Mouse (Mus musculus) urinary bladder, postnatal 14 days (tissue): Measurements from ENCODE around the gene Chaf1b.

ENCODE experiments used
- DNase-seq: peaks from one replicate; pipeline ENCODE4 v3.0.0; 2021; ENCODE audit warnings: low spot score

The Chaf1b gene

GRCm38 (mm10) chr16:93883423-93884085 lies at the start of gene Chaf1b:
Chaf1b (plus strand) TSS chr16:93883901.
- peak; percentile 97 for DNase-seq

GRCm38 (mm10) chr16:93834076-93834475 lies 49.6 kb upstream of the Chaf1b start:
- no peak for DNase-seq

- no peak for DNase-seq
Measured at GRCm38 (mm10) chr16:93839049-93839448, 44.7 kb upstream of the Chaf1b start.

GRCm38 (mm10) chr16:93850527-93850926 lies 33.2 kb upstream of the Chaf1b start:
- no peak for DNase-seq

- DNase-seq, result no peak
Measured at GRCm38 (mm10) chr16:93859967-93860366, 23.7 kb upstream of the Chaf1b start.

GRCm38 (mm10) chr16:93860686-93861085 lies 23.0 kb upstream of the Chaf1b start:
- no peak for DNase-seq

GRCm38 (mm10) chr16:93874841-93875240 lies 8.9 kb upstream of the Chaf1b start:
- no peak for DNase-seq

GRCm38 (mm10) chr16:93877612-93878380 lies 5.9 kb upstream of the Chaf1b start:
- no peak for DNase-seq

GRCm38 (mm10) chr16:93884086-93884721 lies 503 bp downstream of the Chaf1b start:
- DNase-seq, result no peak

GRCm38 (mm10) chr16:93884722-93885113 lies 1.0 kb downstream of the Chaf1b start:
- DNase-seq, result no peak

GRCm38 (mm10) chr16:93888481-93888880 lies 4.8 kb downstream of the Chaf1b start:
- no peak for DNase-seq

GRCm38 (mm10) chr16:93890948-93891604 lies 7.4 kb downstream of the Chaf1b start:
- DNase-seq, result no peak

GRCm38 (mm10) chr16:93893285-93893684 lies 9.6 kb downstream of the Chaf1b start:
- DNase-seq, result no peak

- DNase-seq, result no peak
Measured at GRCm38 (mm10) chr16:93903027-93903426, 19.3 kb downstream of the Chaf1b start.

GRCm38 (mm10) chr16:93906156-93907014 lies 22.7 kb downstream of the Chaf1b start:
- peak; percentile 65 for DNase-seq

- no peak for DNase-seq
Measured at GRCm38 (mm10) chr16:93907761-93908160, 24.1 kb downstream of the Chaf1b start.

GRCm38 (mm10) chr16:93908196-93908595 lies 24.5 kb downstream of the Chaf1b start:
- no peak for DNase-seq

GRCm38 (mm10) chr16:93909936-93910335 lies 26.2 kb downstream of the Chaf1b start:
- DNase-seq, result no peak

GRCm38 (mm10) chr16:93910735-93911665 lies 27.3 kb downstream of the Chaf1b start:
- DNase-seq, result no peak

GRCm38 (mm10) chr16:93912158-93912557 lies 28.5 kb downstream of the Chaf1b start:
- peak; percentile 40 for DNase-seq
